Mouse (Mus musculus) G1E (cell line): ENCODE results near the gene C1ql3. TPM values are rescaled to one million over a fixed set of nuclear protein-coding genes. Genes with fewer than 3 reads are reported as not detected.

Experiments used
- ATAC-seq: 2 replicates; pipeline ENCODE4 v1.8.0; 2016; ENCODE audit warnings: mild to moderate bottlenecking; ENCODE audit not compliant: insufficient number of reproducible peaks, poor library complexity, low FRiP score, severe bottlenecking; ENCODE audit errors: extremely low read depth
- DNase-seq: peaks from one replicate; pipeline ENCODE4 v3.0.0; 2012; ENCODE audit warnings: low spot score
- H3K27me3 ChIP-seq: 2 replicates; pipeline ENCODE4 v1.6.1; 2012; ENCODE audit warnings: mild to moderate bottlenecking, low read length, inconsistent platforms; ENCODE audit not compliant: insufficient read depth
- H3K36me3 ChIP-seq: replicated peaks from 2 replicates; pipeline ENCODE3; 2012; ENCODE audit warnings: mild to moderate bottlenecking, inconsistent platforms
- H3K4me1 ChIP-seq: 2 replicates; pipeline ENCODE4 v1.6.1; 2012; ENCODE audit warnings: low read depth, low read length, inconsistent platforms, mixed read lengths; ENCODE audit not compliant: insufficient read depth
- H3K4me3 ChIP-seq: 2 replicates; pipeline ENCODE4 v1.5.1; 2012; ENCODE audit warnings: low read depth, mild to moderate bottlenecking, inconsistent platforms, low read length, moderate library complexity, mixed read lengths
- H3K9me3 ChIP-seq: replicated peaks from 2 replicates; pipeline ENCODE4 v1.6.1; 2012; ENCODE audit warnings: inconsistent platforms
- CTCF ChIP-seq: IDR thresholded peaks from 2 replicates; pipeline ENCODE4 v1.5.1; 2012; ENCODE audit warnings: low read depth, low read length, inconsistent platforms, mixed read lengths
- GATA1 ChIP-seq: IDR thresholded peaks from 2 replicates; pipeline ENCODE4 v1.6.1; 2012; ENCODE audit warnings: borderline replicate concordance, low read length, inconsistent platforms, mixed read lengths
- GATA2 ChIP-seq: IDR thresholded peaks from 2 replicates; pipeline ENCODE4 v1.6.1; 2012; ENCODE audit warnings: low read depth, low read length, inconsistent platforms, borderline replicate concordance
- POLR2AphosphoS5 ChIP-seq: IDR thresholded peaks from 2 replicates; pipeline ENCODE4 v1.6.1; 2012; ENCODE audit warnings: low read depth, low read length, inconsistent platforms; ENCODE audit not compliant: insufficient replicate concordance
- TAL1 ChIP-seq: conservative IDR thresholded peaks from 2 replicates; pipeline ENCODE4 v1.6.1; 2012; ENCODE audit warnings: low read depth, low read length, inconsistent platforms, mixed read lengths
- polyA plus RNA-seq: library from polyadenylated mRNA; stranded (reverse); fragments of >175 nt; gene quantifications from 2 replicates; pipeline ENCODE4 v1.2.3, GENCODE M21; 2012
- total RNA-seq, 2 experiments: library from RNA; stranded (forward) in 1 of 2; stranded (reverse) in 1 of 2; fragments of 200-1000 nt in 1 of 2; fragments of >200 nt in 1 of 2; fragmentation: Nextera tagmentation in 1 of 2; gene quantifications; 2 replicates each; pipeline ENCODE4 v1.2.3; 2014 to 2017

The C1ql3 gene
- total RNA-seq (2014; fragmentation: Nextera tagmentation): not detected in 2 replicates
- 0.05 and 0.06 TPM in 2 replicates for total RNA-seq (2017)
- polyA plus RNA-seq: not detected in 2 replicates

- ATAC-seq (no peak), DNase-seq (no peak)
- Histone ChIP-seq H3K4me3 (no peak within 1 kb of the TSS), H3K27me3 (peaks cover 20% of the 10 kb centered on the region; the same call in 1 of the 2 replicates), H3K36me3 (no peaks in the 10 kb centered on the region), H3K9me3 (no peaks in the 10 kb centered on the region), H3K4me1 (no peaks in the 10 kb centered on the region)
- TF ChIP-seq TAL1 (no peak), GATA1 (no peak), GATA2 (no peak), POLR2AphosphoS5 (no peak), CTCF (no peak)
These were observed at the start of gene C1ql3 for GRCm38 (mm10) chr2:13011472-13011871. Gene C1ql3 (minus strand): TSS chr2:13011806.

DNA sequence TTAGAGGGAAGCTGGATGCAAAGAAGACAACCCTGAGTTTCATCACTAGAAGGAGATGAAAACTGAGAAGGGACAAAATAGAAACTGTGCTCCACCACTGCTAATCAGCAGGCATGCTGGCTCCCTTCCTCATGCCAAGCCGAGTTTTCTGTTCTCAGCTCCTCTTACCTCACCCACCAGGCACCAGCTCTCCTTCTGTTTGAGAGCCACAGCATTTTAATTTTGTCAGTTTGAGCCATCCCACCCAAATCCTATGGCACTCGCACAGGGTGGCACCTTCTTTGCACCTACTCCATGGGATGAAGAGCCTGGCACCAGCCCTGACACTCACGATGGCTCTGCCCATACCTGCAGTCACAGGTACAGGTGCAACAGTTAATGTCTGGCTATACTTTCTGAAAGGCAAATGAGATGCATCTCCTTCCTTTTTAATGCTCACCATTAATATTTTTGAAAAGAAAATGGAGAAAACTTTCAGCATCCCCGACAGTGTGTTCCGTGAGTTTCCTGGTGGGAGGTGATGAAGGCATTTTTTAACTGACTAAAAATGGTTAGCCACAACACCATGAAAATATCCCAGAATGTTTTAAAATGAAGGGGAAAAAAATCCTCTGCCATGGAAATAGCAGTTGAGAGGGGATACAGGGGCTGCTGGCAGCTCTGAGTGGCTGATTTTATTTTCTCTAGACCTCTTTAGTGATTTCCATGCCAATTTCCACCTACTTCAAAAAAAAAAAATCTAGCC is 49.0 kb upstream of the C1ql3 start:
- TF ChIP-seq TAL1 (no peak), POLR2AphosphoS5 (no peak), GATA1 (no peak), CTCF (no peak), GATA2 (no peak)
- Histone ChIP-seq H3K9me3 (no peaks in the 10 kb centered on the region), H3K36me3 (no peaks in the 10 kb centered on the region), H3K4me1 (no peaks in the 10 kb centered on the region), H3K4me3 (no peak overlapping the region), H3K27me3 (no peaks in the 10 kb centered on the region)
- ATAC-seq (no peak), DNase-seq (no peak)

DNA sequence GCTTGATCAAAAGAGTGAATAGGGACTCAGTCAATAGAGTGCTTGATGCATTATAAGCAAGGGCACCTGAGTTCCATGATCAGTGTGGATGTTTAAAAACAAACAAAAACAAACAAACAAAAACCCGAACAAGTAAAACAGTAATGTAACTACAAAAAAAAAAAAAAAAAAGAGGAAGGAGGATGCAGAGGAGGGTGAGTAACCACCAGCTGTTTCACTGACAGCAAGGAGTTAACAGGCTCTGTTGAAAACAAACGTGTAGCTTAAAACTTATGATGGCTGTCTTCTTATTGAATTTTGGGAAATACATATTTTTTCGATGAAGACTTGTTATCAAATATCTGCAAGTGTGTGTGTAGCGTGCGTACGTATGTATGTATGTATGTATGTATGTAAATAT is 37.0 kb upstream of the C1ql3 start:
- H3K4me3 ChIP-seq: no peak overlapping the region
- ATAC-seq (no peak), DNase-seq (no peak)
- H3K4me1 ChIP-seq: no peaks in the 10 kb centered on the region
- H3K27me3 ChIP-seq: no peaks in the 10 kb centered on the region; the same call in 1 of the 2 replicates
- H3K36me3 ChIP-seq: no peaks in the 10 kb centered on the region
- no peaks in the 10 kb centered on the region for H3K9me3 ChIP-seq
- TF ChIP-seq TAL1 (no peak), GATA1 (no peak), POLR2AphosphoS5 (no peak), CTCF (no peak), GATA2 (no peak)

GRCm38 (mm10) chr2:13044555-13044954 is 32.9 kb upstream of the C1ql3 start:
- DNase-seq (no peak), ATAC-seq (no peak)
- H3K27me3 ChIP-seq: 0 out of 2 replicates have a peak, but pooled peaks cover 3% of the 10 kb centered on the region
- H3K4me1 ChIP-seq: no peaks in the 10 kb centered on the region
- no peaks in the 10 kb centered on the region for H3K36me3 ChIP-seq
- TF ChIP-seq GATA1 (no peak), CTCF (no peak)
- no peaks in the 10 kb centered on the region for H3K9me3 ChIP-seq
- H3K4me3 ChIP-seq: no peak overlapping the region

DNA sequence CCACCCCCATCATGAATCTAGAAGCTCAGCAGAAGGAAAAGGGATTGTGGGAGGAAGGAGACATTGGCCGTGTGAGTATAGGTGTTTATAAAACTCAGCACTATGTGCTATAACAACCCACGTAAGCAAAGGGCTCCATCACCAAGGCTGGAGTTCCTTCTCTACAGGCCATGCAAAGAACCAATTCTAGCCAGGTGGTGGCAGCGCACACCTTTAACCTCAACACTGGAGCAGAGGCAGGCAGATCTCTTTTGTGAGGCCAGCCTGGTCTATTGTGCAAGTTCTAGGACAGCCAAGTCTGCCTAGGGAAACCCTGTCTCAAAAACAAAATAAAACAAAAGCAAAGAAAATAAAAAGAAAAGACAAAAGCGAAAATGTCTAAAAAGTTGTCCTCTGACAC is 28.2 kb upstream of the C1ql3 start:
- ATAC-seq (no peak), DNase-seq (no peak)
- TF ChIP-seq GATA2 (no peak), POLR2AphosphoS5 (no peak), GATA1 (no peak), TAL1 (no peak), CTCF (no peak)
- Histone ChIP-seq H3K4me3 (no peak overlapping the region), H3K9me3 (no peaks in the 10 kb centered on the region), H3K27me3 (peaks cover 5% of the 10 kb centered on the region; the same call in 1 of the 2 replicates), H3K36me3 (no peaks in the 10 kb centered on the region), H3K4me1 (no peaks in the 10 kb centered on the region)

DNA sequence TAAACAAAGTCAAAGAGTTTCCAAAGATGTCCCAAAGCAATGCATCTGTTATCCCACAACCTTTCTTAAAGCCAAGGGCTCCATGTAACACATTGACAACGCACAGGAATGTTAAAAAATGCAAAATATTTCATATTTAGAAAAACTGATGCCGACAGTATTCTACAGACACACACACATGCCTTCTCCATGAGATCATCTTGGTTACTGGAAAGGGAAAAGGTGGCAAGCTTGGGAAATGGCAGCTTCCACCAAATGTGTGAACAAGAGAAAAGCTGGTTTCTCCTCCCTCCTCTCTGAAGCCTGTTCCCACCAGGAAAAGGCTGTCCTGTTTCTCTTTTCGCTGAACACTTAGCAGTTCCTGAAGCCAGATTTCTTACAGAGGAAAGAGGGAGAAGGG is 27.2 kb upstream of the C1ql3 start:
- no peak for TF ChIP-seq CTCF
- H3K9me3 ChIP-seq: no peaks in the 10 kb centered on the region
- H3K27me3 ChIP-seq: peaks cover 5% of the 10 kb centered on the region; the same call in 1 of the 2 replicates
- DNase-seq (no peak), ATAC-seq (no peak)
- H3K36me3 ChIP-seq: no peaks in the 10 kb centered on the region
- H3K4me1 ChIP-seq: no peaks in the 10 kb centered on the region
- H3K4me3 ChIP-seq: no peak overlapping the region

- TF ChIP-seq TAL1 (no peak), GATA2 (no peak), CTCF (no peak), POLR2AphosphoS5 (no peak), GATA1 (no peak)
- no peaks in the 10 kb centered on the region for H3K4me1 ChIP-seq
- no peak for DNase-seq
- ATAC-seq: no peak
- H3K36me3 ChIP-seq: no peaks in the 10 kb centered on the region
- no peak overlapping the region for H3K4me3 ChIP-seq
- no peaks in the 10 kb centered on the region for H3K9me3 ChIP-seq
- H3K27me3 ChIP-seq: no peaks in the 10 kb centered on the region
These were observed 7.3 kb upstream of the C1ql3 start for GRCm38 (mm10) chr2:13018861-13019260.
